Mouse (Mus musculus): ENCODE results near the gene Gpr27. TPM values are rescaled to one million over a fixed set of nuclear protein-coding genes. Genes with fewer than 3 reads are reported as not detected.

The Gpr27 gene
- total RNA-seq (2021): 1 to 10 TPM; 3.0 to 3.9 TPM

DNA sequence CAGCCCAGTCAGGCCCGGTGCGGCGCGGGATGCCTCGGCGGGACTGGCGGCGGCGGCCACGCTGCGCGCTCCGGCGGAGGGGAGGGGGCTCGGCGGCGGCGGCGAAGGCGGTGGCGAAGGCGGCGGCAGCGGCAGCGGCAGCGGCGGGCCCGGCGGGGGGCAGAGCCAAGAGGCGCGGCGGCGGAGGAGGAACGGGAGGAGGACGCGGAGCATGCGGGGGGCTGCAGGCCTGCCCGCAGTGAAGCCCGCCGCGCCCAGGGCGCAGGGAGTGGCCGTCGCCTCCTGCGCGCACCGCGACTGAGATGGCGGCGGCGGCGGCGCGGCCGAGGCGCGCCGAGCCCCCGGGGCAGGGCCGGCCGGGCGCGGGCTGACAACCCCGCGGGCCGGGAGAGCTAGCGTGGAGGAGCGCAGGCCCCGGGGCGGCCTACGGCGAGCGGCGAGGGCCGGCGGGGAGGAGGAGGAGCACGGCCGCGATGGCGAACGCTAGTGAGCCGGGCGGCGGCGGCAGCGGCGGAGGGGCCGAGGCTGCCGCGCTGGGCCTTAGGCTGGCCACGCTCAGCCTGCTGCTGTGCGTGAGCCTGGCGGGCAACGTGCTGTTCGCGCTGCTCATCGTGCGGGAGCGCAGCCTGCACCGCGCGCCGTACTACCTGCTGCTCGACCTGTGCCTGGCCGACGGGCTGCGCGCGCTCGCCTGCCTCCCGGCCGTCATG is at the start of gene Gpr27:
TSS of gene Gpr27 (plus strand) at position 474 of the 710 bp plus-strand sequence.
- peak; percentile 21 for DNase-seq

DNA sequence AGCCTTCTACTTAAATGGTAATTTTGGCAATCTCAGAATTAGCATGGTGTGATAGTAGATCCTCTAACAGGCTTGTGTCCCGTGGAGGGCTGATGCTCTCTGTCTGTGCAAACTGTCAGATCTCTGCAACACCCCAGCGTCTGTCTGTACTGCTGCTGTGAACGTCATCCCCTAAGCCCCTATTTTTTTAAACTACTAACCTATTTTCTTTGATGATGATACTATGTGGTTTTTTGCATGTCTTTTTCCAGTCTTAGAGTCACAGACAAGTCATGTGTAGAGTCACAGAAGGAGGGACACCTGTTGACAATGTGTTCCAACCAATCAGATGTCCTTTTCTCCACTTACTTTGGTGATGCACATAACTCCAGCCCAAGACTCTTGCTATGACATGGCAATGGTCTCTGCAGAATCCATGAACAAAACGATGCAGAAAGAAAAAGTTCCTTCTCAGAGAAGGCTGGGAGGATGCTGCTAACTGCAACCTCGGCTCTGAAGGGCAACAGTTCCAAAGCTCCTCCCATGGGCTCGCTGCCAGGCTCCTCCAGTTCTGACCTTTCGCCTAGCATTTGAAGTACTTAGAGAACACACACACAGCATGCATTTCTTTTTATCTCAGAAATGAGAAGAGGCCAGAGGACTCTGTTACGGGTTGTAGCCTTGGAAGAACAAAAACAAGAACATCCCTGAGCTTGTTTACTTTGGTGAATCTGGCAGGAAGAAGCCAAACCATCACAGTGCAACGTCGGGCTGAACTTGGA is 48.9 kb upstream of the Gpr27 start:
- DNase-seq: peak; percentile 76

- no peak for DNase-seq
Observed at GRCm38 (mm10) chr6:99644386-99644785, 48.1 kb upstream of the Gpr27 start.

DNA sequence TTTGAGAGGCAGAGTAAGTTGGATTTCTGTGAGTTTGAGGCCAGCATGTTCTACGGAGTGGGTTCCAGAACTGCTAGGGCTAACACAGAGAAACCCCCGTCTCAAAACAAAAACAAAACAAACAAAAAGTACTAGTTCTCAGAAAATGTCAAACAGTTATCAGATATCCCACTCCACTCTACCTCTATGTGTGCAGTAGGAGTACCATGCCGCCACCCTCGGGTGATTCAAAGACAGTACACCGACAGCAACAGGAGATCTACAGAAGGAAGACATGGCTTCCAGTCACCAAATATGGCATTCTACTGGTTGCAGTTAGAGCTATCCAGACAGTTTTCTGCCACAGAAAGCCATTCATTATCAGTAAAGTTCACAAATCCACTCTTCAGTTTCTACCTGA is 47.6 kb upstream of the Gpr27 start:
- DNase-seq: no peak

DNA sequence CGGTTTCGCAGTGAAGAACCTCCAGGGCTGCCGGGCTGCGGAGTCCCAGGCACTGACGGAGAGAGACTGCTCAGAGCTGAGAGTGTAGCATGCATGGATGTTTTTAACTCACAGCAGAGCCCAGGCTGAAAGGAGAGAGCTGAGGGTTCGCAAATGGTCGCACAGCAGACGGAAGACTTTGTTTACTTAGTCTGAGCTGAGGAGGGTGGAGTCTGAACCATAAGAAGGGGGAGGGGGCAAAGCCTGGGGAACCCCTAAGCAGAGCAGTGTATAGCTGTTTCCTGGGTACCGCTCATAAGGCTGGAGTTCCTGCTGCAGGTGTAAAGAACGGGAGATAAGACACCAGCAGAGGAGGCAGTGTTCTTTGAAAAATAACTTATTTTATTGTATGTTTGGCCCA is 46.1 kb upstream of the Gpr27 start:
- DNase-seq: no peak

GRCm38 (mm10) chr6:99649307-99649706 is 43.2 kb upstream of the Gpr27 start:
- DNase-seq: no peak

DNA sequence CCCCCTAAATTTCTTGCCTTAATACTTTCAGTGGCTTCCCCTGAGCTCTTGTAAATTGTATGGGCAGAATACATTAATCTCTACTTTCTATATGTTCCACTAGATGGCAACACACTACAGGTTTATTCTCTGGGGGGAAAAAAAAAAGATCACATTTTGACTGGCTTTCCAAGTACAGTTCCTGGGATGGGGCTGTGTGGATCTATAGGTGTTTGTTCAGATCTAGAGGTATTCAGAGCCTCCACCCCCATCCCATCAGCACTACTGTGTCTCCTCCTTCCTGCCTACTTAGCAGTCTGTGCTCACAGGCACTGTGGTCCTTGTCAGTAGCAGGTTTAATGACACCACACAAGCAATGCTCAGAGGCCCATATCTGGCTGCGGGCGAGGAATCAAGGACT is 40.1 kb upstream of the Gpr27 start:
- no peak for DNase-seq

DNA sequence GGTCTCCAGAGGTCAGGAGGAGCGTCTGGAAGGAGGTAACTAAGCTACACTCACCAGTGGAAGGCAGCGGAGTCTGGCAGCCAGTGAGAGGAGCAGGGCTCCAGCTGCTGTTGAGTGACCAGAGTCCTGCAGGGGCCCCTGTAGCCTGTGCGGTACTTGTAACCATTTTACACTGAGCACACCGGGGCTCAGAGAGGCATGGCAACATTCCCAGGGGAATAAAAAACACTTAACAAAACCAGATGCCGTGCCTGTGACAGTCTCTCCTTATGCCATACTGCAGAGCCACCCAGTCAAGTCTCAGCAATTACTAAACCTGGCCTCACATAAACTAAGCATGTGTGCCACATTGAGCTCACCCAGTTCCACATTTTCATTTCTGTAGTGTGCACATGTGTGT is 38.1 kb upstream of the Gpr27 start:
- no peak for DNase-seq

GRCm38 (mm10) chr6:99655488-99655887 is 37.0 kb upstream of the Gpr27 start:
- no peak for DNase-seq

DNA sequence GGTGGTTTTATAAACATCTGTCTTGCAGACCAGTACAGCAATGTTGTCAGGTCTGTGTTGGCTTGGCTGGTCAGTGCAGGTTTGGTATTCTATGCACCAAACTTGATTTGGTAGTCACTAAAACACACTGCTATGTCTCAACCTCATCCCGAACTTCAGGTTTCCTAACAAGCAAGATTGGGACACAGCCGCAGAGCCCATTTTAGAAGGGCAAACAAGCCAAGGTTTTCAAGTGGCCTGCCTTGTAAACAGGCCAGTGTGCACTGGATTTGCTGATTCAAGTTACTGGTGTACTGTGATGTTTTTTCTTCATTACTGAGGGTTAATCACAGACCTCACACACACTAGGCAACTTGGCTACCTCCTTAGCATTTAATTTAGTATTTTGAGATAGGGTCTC is 36.4 kb upstream of the Gpr27 start:
- no peak for DNase-seq

DNA sequence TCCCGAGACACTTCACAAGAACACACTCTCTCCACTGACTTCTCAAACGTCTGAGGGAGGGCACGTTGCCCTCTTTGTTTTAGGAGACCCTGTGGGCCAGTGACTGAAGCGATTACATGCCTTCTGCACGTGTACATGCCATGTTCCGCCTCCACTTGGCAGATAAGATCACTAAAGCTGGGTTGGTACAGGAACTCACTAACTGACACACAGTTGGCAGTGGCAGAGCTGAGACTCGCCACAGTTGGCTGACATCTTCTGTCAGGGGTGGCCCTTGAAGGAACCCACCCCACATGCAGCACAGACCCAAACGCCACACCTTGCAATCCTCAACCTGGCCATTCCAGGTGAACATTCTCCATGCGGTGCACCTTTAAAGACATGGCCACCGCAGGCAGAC is 33.9 kb upstream of the Gpr27 start:
- DNase-seq: no peak

- no peak for DNase-seq
Observed at GRCm38 (mm10) chr6:99660443-99660842, 32.0 kb upstream of the Gpr27 start.

DNA sequence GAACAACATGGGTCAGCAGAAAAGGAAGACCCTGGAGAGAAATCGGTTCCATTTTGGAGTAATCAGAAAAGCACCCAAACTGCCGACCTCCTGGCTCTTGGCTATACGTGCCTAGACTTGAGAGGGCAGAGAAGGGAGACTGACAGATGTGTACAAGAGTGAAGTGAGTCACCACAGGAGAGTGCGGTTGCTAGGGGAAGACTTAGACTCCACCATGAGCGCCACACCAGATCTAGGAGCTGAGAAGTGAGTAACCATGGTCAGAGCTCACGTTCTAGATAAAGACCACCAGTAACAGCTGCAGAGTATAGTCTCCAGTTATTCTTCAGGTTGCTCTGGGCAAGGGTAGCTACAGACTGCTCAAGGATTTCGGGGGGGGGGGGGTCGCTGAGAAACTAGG is 29.2 kb upstream of the Gpr27 start:
- no peak for DNase-seq

- DNase-seq: no peak
Observed at GRCm38 (mm10) chr6:99665457-99666317, 26.8 kb upstream of the Gpr27 start.

DNA sequence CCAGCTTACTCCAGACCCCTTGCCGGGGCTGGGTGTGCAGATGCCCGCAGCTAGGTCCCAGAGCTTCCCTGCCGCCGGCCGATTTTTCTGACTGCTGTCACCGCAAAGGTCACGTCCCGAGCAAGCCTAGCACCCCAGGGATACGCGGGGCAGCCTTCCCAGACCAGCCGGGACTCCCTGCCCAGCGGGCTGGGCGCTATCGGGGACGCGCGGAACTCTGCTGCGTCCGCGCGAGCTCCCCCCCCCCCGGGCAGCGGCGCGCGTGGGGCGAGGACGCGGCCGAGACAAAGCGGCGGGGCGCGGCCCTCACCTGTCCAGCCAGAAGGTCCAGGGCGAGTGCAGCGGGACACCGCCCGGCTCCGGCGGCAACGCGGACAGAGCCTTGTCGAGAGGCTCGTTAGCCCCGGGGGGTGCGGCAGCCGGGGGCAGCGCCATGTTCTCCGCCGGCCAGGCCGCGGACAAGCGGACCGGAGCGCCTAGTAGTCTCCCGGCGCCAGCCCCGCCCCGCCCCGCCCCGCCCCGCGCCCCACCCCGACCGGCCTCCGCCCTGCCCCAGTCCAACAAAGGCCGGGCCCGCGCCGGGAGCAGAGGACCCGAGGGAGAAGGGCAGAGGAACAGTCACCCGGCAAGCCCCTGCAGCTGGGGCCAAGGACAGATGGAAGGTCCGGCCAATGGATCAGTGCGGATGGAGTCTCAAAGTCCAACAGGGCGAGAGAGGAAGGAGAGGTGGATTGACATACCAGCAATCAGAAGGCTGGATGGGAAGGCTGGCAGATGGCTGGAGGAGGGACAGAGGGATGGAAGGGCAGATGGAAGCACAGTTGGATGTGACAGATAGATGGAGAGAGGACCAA is 25.9 kb upstream of the Gpr27 start, which contains the start of the genes Eif4e3 and Gm20696:
TSS of gene Eif4e3 (minus strand) at position 454 of the 854 bp plus-strand sequence.
TSS of gene Gm20696 (minus strand) at position 480 of the 854 bp plus-strand sequence.
- DNase-seq: peak; percentile 71

DNA sequence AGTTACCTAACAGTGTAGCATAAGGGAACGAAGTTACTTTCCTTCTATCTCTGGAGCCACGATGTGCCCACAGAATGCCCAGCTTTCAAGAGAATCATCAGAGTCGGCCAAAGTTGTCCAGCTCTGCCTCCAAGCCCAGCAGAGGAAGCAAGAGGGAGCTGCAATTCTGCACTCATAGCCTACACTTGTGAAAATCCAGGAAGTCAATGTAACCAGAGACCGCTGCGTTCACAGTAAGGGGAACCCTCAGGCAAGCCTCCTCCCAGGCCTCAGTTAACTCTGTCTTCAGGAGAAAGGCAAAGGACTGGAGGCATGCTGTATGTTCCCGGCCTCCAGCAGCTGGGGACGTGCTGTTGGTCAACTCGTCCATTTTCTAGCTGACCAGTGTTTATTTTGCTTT is 25.2 kb upstream of the Gpr27 start:
- no peak for DNase-seq

GRCm38 (mm10) chr6:99669481-99670325 is 22.8 kb upstream of the Gpr27 start:
- no peak for DNase-seq

DNA sequence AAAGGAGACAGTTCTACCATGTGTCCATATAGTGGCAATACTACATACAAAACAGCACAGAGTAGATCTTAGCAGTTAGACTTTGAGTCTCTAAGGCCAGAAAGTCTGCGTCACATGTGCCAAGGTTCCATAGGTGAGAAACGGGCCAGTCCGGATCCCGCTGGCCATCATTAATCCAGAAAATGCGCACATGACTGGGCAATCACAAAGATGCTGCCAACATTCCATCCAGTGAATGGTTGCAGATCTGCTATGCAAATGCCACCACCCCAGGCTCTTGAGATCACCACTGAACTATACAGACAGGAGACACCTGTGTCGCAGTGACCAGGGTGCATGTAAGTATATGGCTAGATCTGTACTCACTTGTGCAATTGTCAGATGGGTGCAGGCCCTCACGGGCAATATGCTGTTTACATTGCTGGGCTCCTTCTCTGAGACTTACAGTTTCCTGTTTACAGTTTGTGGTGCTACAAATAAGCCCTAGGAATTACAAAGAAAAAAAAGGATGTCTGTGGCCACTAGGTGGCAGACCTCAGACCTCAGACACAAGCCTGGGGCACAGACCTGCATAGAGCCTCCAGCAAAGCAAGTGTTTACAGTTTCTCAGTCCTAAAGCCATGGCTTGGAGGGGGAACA is 21.9 kb upstream of the Gpr27 start:
- DNase-seq: peak; percentile 70

DNA sequence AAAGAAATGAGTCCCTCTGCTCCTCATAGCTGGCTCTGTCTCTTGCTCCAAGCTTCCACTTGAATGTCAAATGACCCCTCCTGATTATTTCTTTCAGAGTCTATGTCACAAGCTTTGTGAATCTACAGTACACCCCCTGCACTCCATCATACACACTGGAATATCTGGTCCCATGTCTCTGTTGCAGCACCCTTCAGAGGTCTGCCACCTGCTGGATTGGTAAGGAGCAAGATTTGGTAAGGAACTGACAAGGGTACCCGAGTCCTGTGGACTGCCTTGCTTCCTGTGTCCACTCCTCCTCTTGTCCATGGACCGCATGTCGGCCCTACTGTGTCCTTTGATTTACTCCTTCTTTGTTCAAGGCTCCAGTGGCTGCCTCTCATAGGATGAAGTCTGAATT is 20.7 kb upstream of the Gpr27 start:
- DNase-seq: no peak

GRCm38 (mm10) chr6:99674482-99674881 is 18.0 kb upstream of the Gpr27 start:
- DNase-seq: no peak
